Comparison of ENCODE assay signal across 17 mouse cellular contexts in genomic region chr5:66054394-66054793, GRCm38 (mm10). TPM values are rescaled to one million over a fixed set of nuclear protein-coding genes. Genes with fewer than 3 reads are reported as not detected.
A peak's percentile ranks its signal among the peaks of the same experiment; 100 is the strongest.
DNase-seq lines count a peak whose midpoint lies in the region; ATAC-seq and TF ChIP-seq lines count a peak whose summit lies in the region.
"Had no signal": no experiment of that assay in that cellular context is flagged by ENCODE, and none has a peak within 500 bp of the region (broad histone marks: within the 10 kb centered on the region; RNA-seq: fewer than 3 reads in every experiment).

No protein-coding gene starts in this region.

- TF ChIP-seq CTCF in ES-Bruce4 (IDR thresholded peaks at IDR 0.05; ENCODE audit: low read depth, low read length): no peak
- TF ChIP-seq CTCF in heart, adult 2 months (IDR thresholded peaks at IDR 0.05): no peak

- H3K79me2 ChIP-seq in heart, adult 2 months (replicated peaks; ENCODE audit: control insufficient read depth, insufficient read depth, low read length): no peaks in the 10 kb centered on the region

- intact Hi-C loops in heart, adult 2 months (cut with DNase I): no loop called here

- TF ChIP-seq POLR2A in ES-Bruce4 (IDR thresholded peaks at IDR 0.05; ENCODE audit: insufficient read depth, low read length): peak; percentile 42
- TF ChIP-seq POLR2A in heart, adult 2 months (IDR thresholded peaks at IDR 0.05; ENCODE audit: insufficient read depth, low read depth, low read length): no peak

- H3K27ac ChIP-seq in ES-Bruce4 (ENCODE audit: insufficient read depth, low read length): no peak overlapping the region
- no peak overlapping the region for H3K27ac ChIP-seq in intestine, embryonic 14.5 days (ENCODE audit: low read depth)
- no peak overlapping the region for H3K27ac ChIP-seq in liver, embryonic 12.5 days
- no peak overlapping the region for H3K27ac ChIP-seq in heart, adult 2 months
- H3K27ac ChIP-seq: hindbrain, embryonic 12.5 days; left cerebral cortex, adult 2 months; midbrain, embryonic 12.5 days; neural tube, embryonic 13.5 days had no signal

- no peaks in the 10 kb centered on the region for H3K36me3 ChIP-seq in ES-Bruce4 (ENCODE audit: control insufficient read depth, insufficient read depth, low read length, poor library complexity, severe bottlenecking)
- no peaks in the 10 kb centered on the region for H3K36me3 ChIP-seq in intestine, embryonic 14.5 days (ENCODE audit: control insufficient read depth, insufficient read depth, low read length)
- no peaks in the 10 kb centered on the region for H3K36me3 ChIP-seq in liver, embryonic 12.5 days
- no peaks in the 10 kb centered on the region for H3K36me3 ChIP-seq in heart, adult 2 months (ENCODE audit: control insufficient read depth, insufficient read depth, low read length)
- H3K36me3 ChIP-seq: heart, embryonic 12.5 days; hindbrain, embryonic 12.5 days; midbrain, embryonic 12.5 days; neural tube, embryonic 13.5 days had no signal

- 44% methylated on average over 9 of the region's 9 CpGs for WGBS in intestine, embryonic 14.5 days
- 64% methylated on average over 9 of the region's 9 CpGs for WGBS in liver, embryonic 12.5 days (ENCODE audit: insufficient replicate concordance)
- 69% methylated on average over 9 of the region's 9 CpGs for WGBS in heart, adult 2 months

- H3K4me2 ChIP-seq in intestine, embryonic 14.5 days (ENCODE audit: low read length): peak overlapping the region; percentile 37
- H3K4me2 ChIP-seq in liver, embryonic 12.5 days: 0 out of 2 replicates have a peak overlapping the region, but pooled peaks have one; percentile 22
- H3K4me2 ChIP-seq: heart, embryonic 12.5 days; hindbrain, embryonic 12.5 days; midbrain, embryonic 12.5 days; neural tube, embryonic 13.5 days had no signal

- H3K9me3 ChIP-seq in ES-Bruce4 (replicated peaks; ENCODE audit: control insufficient read depth, insufficient read depth, low read length, poor library complexity, severe bottlenecking): no peaks in the 10 kb centered on the region
- H3K9me3 ChIP-seq in intestine, embryonic 14.5 days (ENCODE audit: control insufficient read depth, low read length): no peaks in the 10 kb centered on the region
- no peaks in the 10 kb centered on the region for H3K9me3 ChIP-seq in liver, embryonic 12.5 days (replicated peaks)
- H3K9me3 ChIP-seq: hindbrain, embryonic 12.5 days; midbrain, embryonic 12.5 days; neural tube, embryonic 13.5 days had no signal

- no peak for TF ChIP-seq EP300 in ES-Bruce4 (IDR thresholded peaks at IDR 0.05; ENCODE audit: insufficient read depth, low read depth, low read length)
- no peak for TF ChIP-seq EP300 in heart, adult 2 months (IDR thresholded peaks at IDR 0.05; ENCODE audit: insufficient read depth, low read depth, low read length)

- DNase-seq in intestine, embryonic 14.5 days (ENCODE audit: low spot score): no peak
- peak; percentile 77 for DNase-seq in kidney, postnatal 10 days
- DNase-seq in right cerebral cortex, adult 18-20 months: no peak
- no peak for DNase-seq in thymus, postnatal 10 days (ENCODE audit: low spot score in 2 of 2)
- no peak for DNase-seq in heart, adult 2 months
- DNase-seq in right cerebral cortex, postnatal 25 days: no peak
- DNase-seq: cerebellum, adult 18-20 months; right cerebral cortex, postnatal 4 days; thymus, postnatal 36 days had no signal

- H3K27me3 ChIP-seq in ES-Bruce4 (ENCODE audit: control insufficient read depth, insufficient read depth, low read length, poor library complexity, severe bottlenecking): no peaks in the 10 kb centered on the region
- H3K27me3 ChIP-seq in intestine, embryonic 14.5 days (replicated peaks; ENCODE audit: control insufficient read depth, insufficient read depth, low read length): no peaks in the 10 kb centered on the region
- H3K27me3 ChIP-seq in liver, embryonic 12.5 days (replicated peaks): no peaks in the 10 kb centered on the region
- no peaks in the 10 kb centered on the region for H3K27me3 ChIP-seq in heart, adult 2 months (ENCODE audit: control insufficient read depth, insufficient read depth, low read length)
- H3K27me3 ChIP-seq: heart, embryonic 12.5 days; hindbrain, embryonic 12.5 days; midbrain, embryonic 12.5 days; neural tube, embryonic 13.5 days had no signal

- no peaks in the 10 kb centered on the region for H3K4me1 ChIP-seq in ES-Bruce4 (ENCODE audit: control insufficient read depth, insufficient read depth, low read length)
- no peaks in the 10 kb centered on the region for H3K4me1 ChIP-seq in intestine, embryonic 14.5 days (replicated peaks; ENCODE audit: control insufficient read depth, insufficient read depth, low read length)
- no peaks in the 10 kb centered on the region for H3K4me1 ChIP-seq in liver, embryonic 12.5 days
- no peaks in the 10 kb centered on the region for H3K4me1 ChIP-seq in heart, adult 2 months (ENCODE audit: control insufficient read depth, insufficient read depth, low read length)
- H3K4me1 ChIP-seq: heart, embryonic 12.5 days; hindbrain, embryonic 12.5 days; midbrain, embryonic 12.5 days; neural tube, embryonic 13.5 days had no signal

- H3K9ac ChIP-seq in ES-Bruce4 (ENCODE audit: low read depth, poor library complexity, severe bottlenecking): no peak overlapping the region
- H3K9ac ChIP-seq in intestine, embryonic 14.5 days (ENCODE audit: low read length): peak overlapping the region; percentile 46; the same call in 1 of the 2 replicates
- H3K9ac ChIP-seq in liver, embryonic 12.5 days: no peak overlapping the region
- no peak overlapping the region for H3K9ac ChIP-seq in heart, adult 2 months (ENCODE audit: low read depth, low read length)
- H3K9ac ChIP-seq: heart, embryonic 12.5 days; hindbrain, embryonic 12.5 days; midbrain, embryonic 12.5 days; neural tube, embryonic 13.5 days had no signal

- peak; percentile 70 for ATAC-seq in intestine, embryonic 14.5 days (replicated peaks; ENCODE audit: low FRiP score, low TSS enrichment, low read depth)
- no peak for ATAC-seq in liver, embryonic 12.5 days

- peak overlapping the region; percentile 54 for H3K4me3 ChIP-seq in ES-Bruce4 (ENCODE audit: low read depth, low read length)
- peak overlapping the region; percentile 37 for H3K4me3 ChIP-seq in intestine, embryonic 14.5 days (ENCODE audit: low read depth, low read length)
- H3K4me3 ChIP-seq in liver, embryonic 12.5 days: peak overlapping the region; percentile 26; the same call in 1 of the 2 replicates
- no peak overlapping the region for H3K4me3 ChIP-seq in heart, adult 2 months
- H3K4me3 ChIP-seq: heart, embryonic 12.5 days; hindbrain, embryonic 12.5 days; left cerebral cortex, adult 2 months; midbrain, embryonic 12.5 days; neural tube, embryonic 13.5 days had no signal

RNA-seq across cellular contexts. Expression of gene 9130230L23Rik, which starts 50.3 kb away (rescaled TPM):
- 0.67 and 2.3 TPM in 2 replicates for polyA plus RNA-seq in ES-Bruce4 (2011; ENCODE audit: insufficient read depth, insufficient read length, low read depth, missing spikeins)
- polyA plus RNA-seq in intestine, embryonic 14.5 days (2014; fragmentation: Nextera tagmentation; extraction: Ambion mirVana): 1.4 and 1.9 TPM in 2 replicates
- 0.18 TPM in 1 of 2 replicates, not detected in the other for polyA plus RNA-seq in liver, embryonic 12.5 days (2016; fragmentation: Nextera tagmentation; extraction: Ambion mirVana)
- total RNA-seq in heart, adult 2 months (2021): not detected
- polyA plus RNA-seq in heart, adult 2 months (2012; rRNA removed): 0.09 and 0.27 TPM in 2 replicates
- total RNA-seq: left cerebral cortex, adult 2 months had no signal
- polyA plus RNA-seq: C2C12; hindbrain, embryonic 12.5 days; midbrain, embryonic 12.5 days had no signal
